Mouse (Mus musculus) heart, postnatal 0 days (tissue): ENCODE measurements around the gene Dnase1.
"Not testable (repeated sequence)": the region's sequence is repeated elsewhere in the genome, so short reads cannot be mapped to it uniquely, and the experiment has no call there.

ENCODE experiments used
- CTCF ChIP-seq: IDR thresholded peaks from 2 replicates; pipeline ENCODE4 v1.5.1; 2016; ENCODE audit warnings: antibody characterized with exemption, control low read depth, low read depth
- EP300 ChIP-seq: IDR thresholded peaks from 2 replicates; pipeline ENCODE4 v1.6.1; 2016; ENCODE audit warnings: antibody characterized with exemption, low read depth

GRCm38 (mm10) chr16:4016786-4017185, 20.0 kb upstream of the Dnase1 start:
- TF ChIP-seq CTCF, EP300: not testable (repeated sequence)
